Mouse (Mus musculus) heart, postnatal 14 days (tissue): ENCODE data around the gene Whrn. TPM values are rescaled to one million over a fixed set of nuclear protein-coding genes. Genes with fewer than 3 reads are reported as not detected.

Experiments used
- DNase-seq, 2 experiments: peaks; one replicate each; pipeline ENCODE4 v3.0.0; 2021 to 2022
- intact Hi-C: fragments of 180-260 bp; cut with DNase I; formaldehyde crosslinking; loops from one replicate; pipeline ENCODE4 v1.15.1; 2025
- total RNA-seq, 2 experiments: library from RNA; stranded (reverse); gene quantifications; 2 replicates each; pipeline ENCODE4 v1.2.3; 2021

The Whrn gene
- total RNA-seq, 2 experiments from 2014 or later: 23.9 to 26.2 TPM

GRCm38 (mm10) chr4:63414951-63415350 is 80.8 kb downstream of the Whrn start:
- intact Hi-C loops: loop anchor here (5.0 to 10.0 kb wide), 4 partner anchors 92 to 1080 kb away; no protein-coding TSS in a partner anchor
- DNase-seq: no peak

- intact Hi-C loops: loop anchor here (10.0 kb wide), 1 partner anchor 1084 kb away; no protein-coding TSS in a partner anchor
- DNase-seq: peak in 1 of 2 experiments; percentile 50
Observed at GRCm38 (mm10) chr4:63411222-63411621, 84.6 kb downstream of the Whrn start.

GRCm38 (mm10) chr4:63410583-63410934 is 85.2 kb downstream of the Whrn start:
- DNase-seq: peak; percentile 93
- intact Hi-C loops: loop anchor here (10.0 kb wide), 1 partner anchor 1084 kb away; no protein-coding TSS in a partner anchor

GRCm38 (mm10) chr4:63409908-63410582 is 85.7 kb downstream of the Whrn start:
- DNase-seq: peak; percentile 72 to 82
- intact Hi-C loops: loop anchor here (2.0 to 10.0 kb wide), 2 partner anchors 41 to 1085 kb away; no protein-coding TSS in a partner anchor

- intact Hi-C loops: loop anchor here (2.0 kb wide), 1 partner anchor 41 kb away; no protein-coding TSS in a partner anchor
- DNase-seq: peak in 1 of 2 experiments; percentile 54
Observed at GRCm38 (mm10) chr4:63409317-63409907, 86.4 kb downstream of the Whrn start.

GRCm38 (mm10) chr4:63408649-63409048 is 87.1 kb downstream of the Whrn start:
- peak; percentile 64 to 77 for DNase-seq

GRCm38 (mm10) chr4:63408247-63408646 is 87.5 kb downstream of the Whrn start:
- DNase-seq: peak in 1 of 2 experiments; percentile 32
- intact Hi-C loops: loop anchor here (2.0 kb wide), 1 partner anchor 39 kb away; no protein-coding TSS in a partner anchor

More at GRCm38 (mm10) chr4:63408649-63409048, 87.1 kb downstream of the Whrn start:
- intact Hi-C loops: loop anchor here (2.0 kb wide), 1 partner anchor 40 kb away; no protein-coding TSS in a partner anchor

GRCm38 (mm10) chr4:63405683-63406082 is 90.1 kb downstream of the Whrn start:
- intact Hi-C loops: no loop called here
- DNase-seq: no peak

- intact Hi-C loops: no loop called here
Observed at GRCm38 (mm10) chr4:63405051-63405450, 90.7 kb downstream of the Whrn start.

GRCm38 (mm10) chr4:63404205-63404604 is 91.6 kb downstream of the Whrn start:
- no peak for DNase-seq

More at GRCm38 (mm10) chr4:63405051-63405450, 90.7 kb downstream of the Whrn start:
- DNase-seq: no peak

GRCm38 (mm10) chr4:63403040-63403959 is 92.5 kb downstream of the Whrn start, which contains the start of gene Akna:
TSS of gene Akna (minus strand) at chr4:63403354.
- DNase-seq: peak; percentile 94 to 95
- intact Hi-C loops: no loop called here

More at GRCm38 (mm10) chr4:63404205-63404604, 91.6 kb downstream of the Whrn start:
- intact Hi-C loops: no loop called here

- intact Hi-C loops: no loop called here
- no peak for DNase-seq
Observed at GRCm38 (mm10) chr4:63402558-63402957, 93.2 kb downstream of the Whrn start.

- no peak for DNase-seq
- intact Hi-C loops: no loop called here
Observed at GRCm38 (mm10) chr4:63402056-63402455, 93.7 kb downstream of the Whrn start.

- no peak for DNase-seq
- intact Hi-C loops: no loop called here
Observed at GRCm38 (mm10) chr4:63401620-63402019, 94.2 kb downstream of the Whrn start.

- no peak for DNase-seq
- intact Hi-C loops: no loop called here
Observed at GRCm38 (mm10) chr4:63400541-63401306, 95.1 kb downstream of the Whrn start.

GRCm38 (mm10) chr4:63399691-63400270 is 96.0 kb downstream of the Whrn start:
- peak in 1 of 2 experiments; percentile 38 for DNase-seq
- intact Hi-C loops: no loop called here

- intact Hi-C loops: no loop called here
- peak in 1 of 2 experiments; percentile 49 for DNase-seq
Observed at GRCm38 (mm10) chr4:63398854-63399609, 96.8 kb downstream of the Whrn start.

GRCm38 (mm10) chr4:63397981-63398537 is 97.7 kb downstream of the Whrn start:
- intact Hi-C loops: no loop called here

More at GRCm38 (mm10) chr4:63397981-63398537, 97.7 kb downstream of the Whrn start:
- no peak for DNase-seq
